Mouse (Mus musculus) heart, postnatal 0 days (tissue): Measurements from ENCODE around the gene Rnf166.
A peak's percentile ranks its signal among the peaks of the same experiment; 100 is the strongest.

Experiments
- CTCF ChIP-seq: IDR thresholded peaks from 2 replicates; pipeline ENCODE4 v1.5.1; 2016; ENCODE audit warnings: antibody characterized with exemption, control low read depth, low read depth
- EP300 ChIP-seq: IDR thresholded peaks from 2 replicates; pipeline ENCODE4 v1.6.1; 2016; ENCODE audit warnings: antibody characterized with exemption, low read depth

DNA sequence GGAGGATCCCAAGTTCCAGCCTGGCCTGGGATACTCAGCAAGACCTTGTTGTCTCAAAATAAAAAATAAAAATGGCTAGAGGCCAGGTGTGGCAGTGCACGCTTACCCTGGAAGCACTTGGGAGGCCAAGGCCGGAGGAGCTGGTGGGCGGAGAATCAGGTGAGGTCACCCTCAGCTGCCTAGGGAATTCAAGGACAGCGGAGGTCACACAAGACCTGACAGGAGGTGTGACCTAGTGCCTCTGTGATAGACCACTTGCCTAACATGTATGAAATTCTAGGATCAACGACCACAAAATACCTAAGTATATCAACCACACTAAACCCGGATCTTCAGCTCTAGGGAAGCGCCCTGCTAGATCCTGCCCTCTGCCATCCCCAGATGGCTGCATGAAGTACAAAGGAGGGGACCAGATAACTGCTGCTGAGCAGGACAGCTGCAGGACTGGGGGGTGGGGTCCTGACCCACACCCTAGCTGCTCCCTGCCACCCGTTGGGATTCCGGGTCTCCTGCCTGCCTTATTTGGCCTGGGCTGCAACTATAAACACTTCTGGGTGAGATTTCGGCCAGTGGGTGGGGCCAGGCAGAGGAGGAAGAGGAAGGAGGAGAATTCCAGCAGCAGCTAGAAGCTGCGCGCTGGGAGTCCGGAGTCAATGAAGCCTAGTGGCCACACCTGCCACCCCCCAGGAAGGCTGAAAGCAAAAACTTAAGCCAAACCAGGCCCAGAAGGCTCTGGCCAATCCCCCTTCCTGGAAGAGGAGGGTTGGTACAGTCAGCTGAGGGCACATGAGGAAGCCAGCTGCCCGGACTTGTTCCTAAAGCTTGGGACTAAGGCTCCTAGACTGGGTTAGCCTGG is 47.2 kb upstream of the Rnf166 start:
- TF ChIP-seq CTCF (peak; percentile 2; the same call in 1 of the 2 replicates), EP300 (no peak)
